Mouse (Mus musculus) embryonic facial prominence, embryonic 14.5 days (tissue): ENCODE results near the gene Ndufb7. TPM values are rescaled to one million over a fixed set of nuclear protein-coding genes. Genes with fewer than 3 reads are reported as not detected.

Source experiments
- ATAC-seq: fragments of 200-750 bp; cut with Nextera tagmentation; 2 replicates; pipeline ENCODE4 v1.8.0; 2017; ENCODE audit warnings: low read depth, moderate number of reproducible peaks, moderate TSS enrichment
- DNase-seq: peaks from one replicate; pipeline ENCODE4 v3.0.0-alpha.2; 2015; ENCODE audit warnings: low spot score
- H3K27ac ChIP-seq: fragments of 300-500 bp; sonication (generic); replicated peaks from 2 replicates; pipeline ENCODE4 v1.5.1; 2014; ENCODE audit warnings: low read depth, mild to moderate bottlenecking, low read length, moderate library complexity
- H3K27me3 ChIP-seq: fragments of 300-500 bp; sonication (generic); replicated peaks from 2 replicates; pipeline ENCODE4 v1.6.1; 2014; ENCODE audit warnings: low read length; ENCODE audit not compliant: control insufficient read depth, insufficient read depth
- H3K36me3 ChIP-seq: fragments of 300-500 bp; sonication (generic); 2 replicates; pipeline ENCODE4 v1.6.1; 2014; ENCODE audit warnings: low read length, mixed read lengths; ENCODE audit not compliant: control insufficient read depth, insufficient read depth
- H3K4me1 ChIP-seq: fragments of 300-500 bp; sonication (generic); 2 replicates; pipeline ENCODE4 v1.6.1; 2014; ENCODE audit warnings: antibody characterized with exemption, low read length; ENCODE audit not compliant: control insufficient read depth, insufficient read depth
- H3K4me2 ChIP-seq: fragments of 300-500 bp; sonication (generic); 2 replicates; pipeline ENCODE4 v1.6.1; 2014; ENCODE audit warnings: low read depth, mild to moderate bottlenecking, low read length, moderate library complexity, mixed read lengths
- H3K4me3 ChIP-seq: fragments of 300-500 bp; sonication (generic); 2 replicates; pipeline ENCODE4 v1.5.1; 2014; ENCODE audit warnings: low read depth, mild to moderate bottlenecking, low read length
- H3K9ac ChIP-seq: fragments of 300-500 bp; sonication (generic); 2 replicates; pipeline ENCODE4 v1.6.1; 2014; ENCODE audit warnings: low read depth, mild to moderate bottlenecking, low read length, moderate library complexity, mixed read lengths
- H3K9me3 ChIP-seq: fragments of 300-500 bp; sonication (generic); 2 replicates; pipeline ENCODE4 v1.6.1; 2016; ENCODE audit warnings: low read length; ENCODE audit not compliant: control insufficient read depth
- WGBS: fragments of 180-500 bp; shearing (Covaris S2); extraction: QIAGEN DNeasy Blood & Tissue Kit; methylation state at CpG from one replicate; pipeline ENCODE4 v1.1.7; 2014; 5-methylcytosine and 5-hydroxymethylcytosine counted together
- polyA plus RNA-seq: library from polyadenylated mRNA; unstranded; fragments of >200 nt; fragmentation: Nextera tagmentation; extraction: Ambion mirVana; gene quantifications from 2 replicates; pipeline ENCODE4 v1.2.1, GENCODE M21; 2014

Gene Ndufb7
- polyA plus RNA-seq, 1 experiment from 2014 or later: 324 TPM

GRCm38 (mm10) chr8:83599814-83600213 lies 33.3 kb downstream of the Ndufb7 start:
- Histone ChIP-seq H3K4me2 (no peak overlapping the region), H3K9ac (no peak overlapping the region), H3K36me3 (no peaks in the 10 kb centered on the region), H3K9me3 (no peaks in the 10 kb centered on the region), H3K4me1 (no peaks in the 10 kb centered on the region), H3K27ac (no peak overlapping the region), H3K4me3 (no peak overlapping the region), H3K27me3 (no peaks in the 10 kb centered on the region)
- DNase-seq (no peak), ATAC-seq (no peak)

GRCm38 (mm10) chr8:83602650-83603029 lies 36.2 kb downstream of the Ndufb7 start:
- Histone ChIP-seq H3K9ac (no peak overlapping the region), H3K36me3 (no peaks in the 10 kb centered on the region), H3K4me2 (no peak overlapping the region), H3K4me3 (no peak overlapping the region), H3K4me1 (peaks cover 4% of the 10 kb centered on the region), H3K9me3 (no peaks in the 10 kb centered on the region), H3K27me3 (no peaks in the 10 kb centered on the region), H3K27ac (no peak overlapping the region)
- DNase-seq (no peak), ATAC-seq (no peak)
- 82% methylated on average over 2 of the region's 2 CpGs for WGBS

DNA sequence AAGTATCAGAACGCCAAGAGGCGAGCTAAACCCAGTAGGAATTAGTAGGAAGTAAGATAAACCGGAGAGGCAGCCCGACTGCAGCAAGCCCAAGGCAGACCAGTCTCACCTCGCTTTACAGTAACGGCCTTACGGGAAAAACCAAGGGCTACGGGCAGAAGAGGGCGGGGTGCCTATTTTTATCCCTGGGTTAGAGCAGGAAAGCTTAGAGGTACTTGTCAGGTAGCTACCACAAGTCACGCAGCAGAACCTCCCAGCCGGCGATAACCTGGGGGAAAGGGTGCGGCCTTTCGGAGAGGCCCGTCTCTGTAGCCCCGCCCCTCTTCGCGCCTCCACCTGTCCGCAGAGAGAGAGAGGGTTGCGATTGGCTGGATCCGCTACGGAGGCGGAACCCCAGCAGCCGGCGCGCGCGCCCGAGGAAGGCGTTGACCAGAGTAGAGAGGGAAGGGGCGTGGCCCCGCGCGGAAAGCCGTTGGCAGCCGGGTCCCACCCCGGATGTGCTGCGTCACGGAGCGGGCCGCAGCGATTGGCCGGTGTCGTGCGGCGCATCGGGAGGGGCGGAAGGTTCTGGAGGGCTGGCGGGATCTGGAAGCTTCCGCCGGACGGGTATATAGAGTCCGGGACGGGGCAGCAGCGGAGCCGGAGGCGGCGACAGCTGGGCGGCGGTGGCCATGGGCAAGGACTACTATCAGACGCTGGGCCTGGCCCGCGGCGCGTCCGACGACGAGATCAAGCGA lies 41.4 kb downstream of the Ndufb7 start, which contains the start of the genes Tecr and Dnajb1:
Gene Tecr (minus strand): TSS at position 311 of the 737 bp plus-strand sequence.
Gene Dnajb1 (plus strand): TSS at position 533 of the 737 bp plus-strand sequence.
- Histone ChIP-seq H3K9ac (peak within 1 kb of the TSS; percentile 93), H3K4me1 (peaks cover 16% of the 10 kb centered on the region), H3K4me2 (peak within 1 kb of the TSS; percentile 86), H3K36me3 (peaks cover 35% of the 10 kb centered on the region), H3K9me3 (no peaks in the 10 kb centered on the region), H3K27ac (peak within 1 kb of the TSS; percentile 99), H3K4me3 (peak within 1 kb of the TSS; percentile 89), H3K27me3 (no peaks in the 10 kb centered on the region)
- ATAC-seq: peak; percentile 98
- WGBS: 0% methylated on average over 36 of the region's 69 CpGs
- DNase-seq: peak; percentile 99

- H3K36me3 ChIP-seq: peaks cover 38% of the 10 kb centered on the region
- peak overlapping the region; percentile 99 for H3K27ac ChIP-seq
- under 1% methylated on average over 43 of the region's 51 CpGs for WGBS
- H3K4me2 ChIP-seq: peak overlapping the region; percentile 86
- peak overlapping the region; percentile 89 for H3K4me3 ChIP-seq
- H3K9me3 ChIP-seq: no peaks in the 10 kb centered on the region
- peaks cover 16% of the 10 kb centered on the region for H3K4me1 ChIP-seq
- H3K9ac ChIP-seq: peak overlapping the region; percentile 93
- no peaks in the 10 kb centered on the region for H3K27me3 ChIP-seq
- DNase-seq: peak; percentile 93
- ATAC-seq: peak; percentile 78
These were observed 41.9 kb downstream of the Ndufb7 start for GRCm38 (mm10) chr8:83608398-83608829.

DNA sequence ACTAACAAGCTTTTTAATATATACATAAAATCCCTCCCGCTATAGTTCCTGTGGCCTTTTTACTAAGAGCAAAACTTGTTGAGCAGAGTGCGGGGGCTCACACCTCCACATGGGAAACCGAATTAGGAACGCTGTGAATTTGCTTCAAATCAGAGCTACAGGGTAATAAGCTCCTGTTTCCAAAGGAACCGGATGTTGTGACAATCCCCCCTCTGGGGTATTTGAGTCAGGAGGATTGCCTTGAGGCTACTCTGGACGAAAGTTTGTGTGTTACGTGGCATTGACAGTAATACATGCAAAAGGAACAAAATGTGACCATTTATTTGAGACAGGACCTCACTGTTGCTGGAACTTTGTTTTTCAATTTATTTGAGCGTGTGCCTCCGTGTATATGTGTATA lies 42.6 kb downstream of the Ndufb7 start:
- DNase-seq (no peak), ATAC-seq (no peak)
- Histone ChIP-seq H3K9me3 (no peaks in the 10 kb centered on the region), H3K27me3 (no peaks in the 10 kb centered on the region), H3K4me1 (peaks cover 16% of the 10 kb centered on the region), H3K4me3 (peak overlapping the region; percentile 89), H3K27ac (peak overlapping the region; percentile 99), H3K9ac (peak overlapping the region; percentile 93), H3K36me3 (peaks cover 38% of the 10 kb centered on the region), H3K4me2 (peak overlapping the region; percentile 86)
- WGBS: 26% methylated on average over 9 of the region's 9 CpGs

GRCm38 (mm10) chr8:83609547-83610180 lies 43.2 kb downstream of the Ndufb7 start:
- peak overlapping the region; percentile 86 for H3K4me2 ChIP-seq
- H3K27ac ChIP-seq: peak overlapping the region; percentile 99; the same call in 1 of the 2 replicates
- WGBS: 92% methylated on average over 10 of the region's 10 CpGs
- H3K4me3 ChIP-seq: peak overlapping the region; percentile 89
- H3K36me3 ChIP-seq: peaks cover 38% of the 10 kb centered on the region
- DNase-seq (no peak), ATAC-seq (no peak)
- no peaks in the 10 kb centered on the region for H3K27me3 ChIP-seq
- H3K9ac ChIP-seq: peak overlapping the region; percentile 93
- H3K4me1 ChIP-seq: peaks cover 16% of the 10 kb centered on the region
- no peaks in the 10 kb centered on the region for H3K9me3 ChIP-seq

DNA sequence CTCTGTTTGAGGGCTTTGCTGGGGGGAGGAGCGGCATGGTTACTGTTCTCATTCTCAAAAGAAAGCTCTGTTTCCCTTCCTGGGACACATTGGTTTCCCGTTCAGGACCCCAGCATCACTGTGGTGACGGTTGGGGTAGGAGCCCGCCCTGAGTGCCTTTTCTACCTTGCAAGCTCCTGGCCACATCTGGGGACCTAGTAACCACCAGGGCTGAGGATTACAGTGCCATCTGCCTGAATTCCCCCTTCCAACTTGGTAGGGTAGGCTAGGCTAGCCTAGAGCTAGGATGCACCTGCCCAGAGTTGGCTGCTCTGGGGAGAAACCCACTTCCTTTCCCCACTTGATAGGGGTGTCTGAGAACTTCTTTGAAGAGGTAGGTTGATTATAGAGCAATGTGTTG lies 45.5 kb downstream of the Ndufb7 start:
- H3K27ac ChIP-seq: no peak overlapping the region
- H3K9ac ChIP-seq: no peak overlapping the region
- no peaks in the 10 kb centered on the region for H3K9me3 ChIP-seq
- WGBS: 95% methylated on average over 4 of the region's 4 CpGs
- peaks cover 15% of the 10 kb centered on the region for H3K4me1 ChIP-seq
- no peak overlapping the region for H3K4me2 ChIP-seq
- H3K36me3 ChIP-seq: peaks cover 38% of the 10 kb centered on the region
- H3K27me3 ChIP-seq: no peaks in the 10 kb centered on the region
- no peak for DNase-seq
- ATAC-seq: no peak
- no peak overlapping the region for H3K4me3 ChIP-seq

GRCm38 (mm10) chr8:83613695-83614094 lies 47.2 kb downstream of the Ndufb7 start:
- no peak for ATAC-seq
- no peak overlapping the region for H3K4me3 ChIP-seq
- H3K9me3 ChIP-seq: no peaks in the 10 kb centered on the region
- no peak overlapping the region for H3K4me2 ChIP-seq
- H3K36me3 ChIP-seq: peaks cover 38% of the 10 kb centered on the region
- no peak overlapping the region for H3K9ac ChIP-seq
- H3K4me1 ChIP-seq: peaks cover 12% of the 10 kb centered on the region; the same call in 1 of the 2 replicates
- H3K27me3 ChIP-seq: no peaks in the 10 kb centered on the region
- DNase-seq: no peak
- 95% methylated on average over 4 of the region's 4 CpGs for WGBS
- no peak overlapping the region for H3K27ac ChIP-seq
